Mouse (Mus musculus): ENCODE results near the gene Gm43191. TPM values are rescaled to one million over a fixed set of nuclear protein-coding genes. Genes with fewer than 3 reads are reported as not detected.
A peak's percentile ranks its signal among the peaks of the same experiment; 100 is the strongest.

Gene Gm43191
- not detected in 2 replicates for polyA plus RNA-seq (2016; fragmentation: Nextera tagmentation; extraction: Ambion mirVana)

DNA sequence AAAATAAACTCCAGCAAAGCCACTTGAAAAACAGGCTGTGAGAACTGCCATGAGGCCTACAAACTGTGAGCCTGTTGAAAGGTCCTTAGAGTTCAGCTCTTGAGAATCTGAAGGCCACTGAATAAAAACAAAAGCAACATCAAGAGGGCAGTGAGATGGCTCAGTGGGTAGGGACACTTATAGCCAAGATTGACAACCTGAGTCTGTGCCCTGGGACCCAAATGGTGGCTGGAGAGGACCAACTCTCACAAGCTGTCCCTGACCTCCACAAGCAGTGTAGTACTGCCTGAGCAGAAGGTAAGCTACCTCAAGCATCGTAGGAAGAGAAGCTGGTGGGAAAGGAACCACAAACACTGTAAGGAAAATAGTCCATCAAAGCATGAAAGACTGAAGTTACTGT, at the start of gene Gm43191:
TSS of gene Gm43191 (minus strand) at position 101 of the 400 bp plus-strand sequence.
- H3K4me1 ChIP-seq, result no peaks in the 10 kb centered on the region
- no peak within 1 kb of the TSS for H3K4me2 ChIP-seq (replicated peaks)
- H3K4me3 ChIP-seq, result no peak within 1 kb of the TSS
- no peaks in the 10 kb centered on the region for H3K9me3 ChIP-seq
- no peak within 1 kb of the TSS for H3K27ac ChIP-seq
- no peak for ATAC-seq (ENCODE audit: low FRiP score, low read depth)
- no peak within 1 kb of the TSS for H3K9ac ChIP-seq
- no peaks in the 10 kb centered on the region; the same call in 1 of the 2 replicates for H3K36me3 ChIP-seq
- no peaks in the 10 kb centered on the region for H3K27me3 ChIP-seq (replicated peaks)
- WGBS, result 96% methylated on average over 1 of the region's 1 CpGs

DNA sequence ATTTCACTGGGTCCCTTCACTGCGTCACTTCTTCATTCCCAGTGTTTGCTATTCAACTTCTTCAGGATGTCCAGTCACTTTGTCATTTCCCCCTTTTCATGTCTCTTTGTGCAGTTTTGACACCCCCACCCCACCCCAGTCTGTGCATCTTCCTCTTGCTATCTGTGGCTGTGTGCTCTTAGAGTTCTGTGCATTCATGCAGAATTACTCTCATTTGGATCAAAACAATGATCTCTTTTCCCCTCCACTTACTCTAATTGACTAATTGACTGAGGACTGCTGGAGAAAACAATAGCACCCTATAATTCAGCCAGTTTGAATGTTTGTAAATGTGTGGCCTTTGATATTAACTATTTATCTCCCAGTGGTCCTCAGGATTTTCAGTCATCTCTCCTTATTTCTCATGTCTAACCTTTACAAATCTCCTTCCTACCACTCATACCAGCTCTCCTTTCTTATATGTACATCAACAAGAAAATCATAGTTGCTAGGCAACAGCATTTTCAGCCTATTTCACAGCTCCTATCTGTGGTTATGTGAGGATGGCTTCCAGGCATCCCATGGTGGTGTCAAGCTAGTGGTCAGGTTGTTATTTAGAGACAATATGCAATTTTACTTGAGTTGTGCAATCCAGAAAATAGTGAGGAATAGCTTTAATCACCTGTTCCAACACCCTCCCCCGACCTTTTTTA, 48.6 kb upstream of the Gm43191 start:
- H3K4me1 ChIP-seq, result no peaks in the 10 kb centered on the region; the same call in 1 of the 2 replicates
- H3K9me3 ChIP-seq, result no peaks in the 10 kb centered on the region
- no peak overlapping the region for H3K27ac ChIP-seq
- WGBS, result 56% methylated on average over 2 of the region's 2 CpGs
- H3K27me3 ChIP-seq (replicated peaks), result no peaks in the 10 kb centered on the region
- H3K4me3 ChIP-seq, result no peak overlapping the region
- no peak overlapping the region for H3K4me2 ChIP-seq (replicated peaks)
- no peak overlapping the region for H3K9ac ChIP-seq
- no peak for ATAC-seq (ENCODE audit: low FRiP score, low read depth)
- no peaks in the 10 kb centered on the region for H3K36me3 ChIP-seq

- no peak overlapping the region for H3K4me2 ChIP-seq (replicated peaks)
- no peaks in the 10 kb centered on the region for H3K36me3 ChIP-seq
- no peak overlapping the region for H3K4me3 ChIP-seq
- WGBS, result 74% methylated on average over 9 of the region's 9 CpGs
- no peaks in the 10 kb centered on the region for H3K27me3 ChIP-seq (replicated peaks)
- ATAC-seq (ENCODE audit: low FRiP score, low read depth), result no peak
- no peak overlapping the region for H3K9ac ChIP-seq
- no peaks in the 10 kb centered on the region; the same call in 1 of the 2 replicates for H3K4me1 ChIP-seq
- H3K9me3 ChIP-seq, result no peaks in the 10 kb centered on the region
- H3K27ac ChIP-seq, result no peak overlapping the region
Observed at GRCm38 (mm10) chr3:116726807-116727206, 45.7 kb upstream of the Gm43191 start.

DNA sequence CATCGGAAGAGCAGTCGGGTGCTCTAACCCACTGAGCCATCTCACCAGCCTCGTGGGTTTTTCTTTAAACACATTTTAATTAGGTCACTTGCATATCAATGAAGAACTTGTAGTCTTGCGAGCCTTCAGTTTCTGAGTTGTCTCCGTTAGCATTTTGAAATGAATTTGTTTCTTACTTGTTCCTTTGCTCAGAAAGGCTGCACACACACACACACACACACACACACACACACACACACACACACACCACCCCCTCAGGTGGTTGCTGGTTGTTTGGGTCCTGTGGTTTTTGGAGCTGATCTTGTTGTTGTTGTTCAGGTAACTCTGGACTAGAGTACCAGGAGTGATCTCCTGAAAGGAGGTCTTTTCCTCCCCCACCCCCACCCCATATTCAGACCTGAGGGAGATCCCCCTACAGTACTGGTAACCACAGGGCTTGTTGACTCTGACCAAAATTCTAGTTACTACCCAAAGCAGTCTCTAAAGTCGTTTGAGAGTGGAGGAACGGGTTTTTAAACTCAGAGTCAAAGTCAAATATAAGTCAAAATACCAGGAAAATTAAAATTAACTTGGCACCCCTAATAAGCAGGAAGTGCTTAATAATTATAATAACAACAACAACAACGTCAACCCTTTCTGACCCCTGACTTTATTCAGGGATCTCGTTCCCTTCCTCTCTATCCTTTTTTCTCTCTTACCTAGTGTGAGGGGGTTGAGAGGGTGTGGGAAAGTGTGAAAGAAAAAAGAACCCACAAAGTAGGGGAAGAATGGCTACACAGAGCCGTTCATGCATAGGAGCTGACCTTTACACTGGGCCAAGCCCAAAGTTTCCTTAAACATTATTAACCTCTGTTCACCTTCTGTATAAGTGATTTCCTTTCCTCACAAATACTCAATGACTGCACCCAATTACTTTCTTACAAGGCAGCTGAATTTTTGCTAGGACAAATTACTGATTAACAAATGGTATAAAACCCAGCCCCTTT, 42.7 kb upstream of the Gm43191 start:
- Histone ChIP-seq H3K27me3 (replicated peaks) (no peaks in the 10 kb centered on the region), H3K4me1 (no peaks in the 10 kb centered on the region), H3K4me3 (no peak overlapping the region), H3K36me3 (no peaks in the 10 kb centered on the region), H3K9ac (no peak overlapping the region), H3K9me3 (no peaks in the 10 kb centered on the region), H3K27ac (no peak overlapping the region), H3K4me2 (replicated peaks) (no peak overlapping the region)
- WGBS, result 67% methylated on average over 10 of the region's 10 CpGs
- no peak for ATAC-seq (ENCODE audit: low FRiP score, low read depth)

GRCm38 (mm10) chr3:116722980-116723379, 41.9 kb upstream of the Gm43191 start:
- WGBS, result 81% methylated on average over 4 of the region's 4 CpGs
- H3K9me3 ChIP-seq, result no peaks in the 10 kb centered on the region
- no peak for ATAC-seq (ENCODE audit: low FRiP score, low read depth)
- no peaks in the 10 kb centered on the region for H3K27me3 ChIP-seq (replicated peaks)
- H3K4me3 ChIP-seq, result no peak overlapping the region
- H3K4me2 ChIP-seq (replicated peaks), result no peak overlapping the region
- no peak overlapping the region for H3K27ac ChIP-seq
- H3K4me1 ChIP-seq, result no peaks in the 10 kb centered on the region
- no peak overlapping the region for H3K9ac ChIP-seq
- no peaks in the 10 kb centered on the region for H3K36me3 ChIP-seq

GRCm38 (mm10) chr3:116718951-116719350, 37.9 kb upstream of the Gm43191 start:
- Histone ChIP-seq H3K9me3 (no peaks in the 10 kb centered on the region), H3K36me3 (no peaks in the 10 kb centered on the region), H3K27ac (no peak overlapping the region), H3K9ac (no peak overlapping the region), H3K4me1 (no peaks in the 10 kb centered on the region), H3K27me3 (replicated peaks) (no peaks in the 10 kb centered on the region), H3K4me2 (replicated peaks) (no peak overlapping the region), H3K4me3 (no peak overlapping the region)
- WGBS, result 64% methylated on average over 3 of the region's 3 CpGs
- ATAC-seq (ENCODE audit: low FRiP score, low read depth), result no peak

GRCm38 (mm10) chr3:116713031-116713430, 32.0 kb upstream of the Gm43191 start:
- H3K27ac ChIP-seq, result no peak overlapping the region
- no peak overlapping the region for H3K9ac ChIP-seq
- ATAC-seq (ENCODE audit: low FRiP score, low read depth), result no peak
- peaks cover 9% of the 10 kb centered on the region for H3K4me1 ChIP-seq
- H3K9me3 ChIP-seq, result no peaks in the 10 kb centered on the region
- WGBS, result 35% methylated on average over 5 of the region's 5 CpGs
- peak overlapping the region; percentile 78; the same call in 1 of the 2 replicates for H3K4me2 ChIP-seq (replicated peaks)
- H3K27me3 ChIP-seq (replicated peaks), result peaks cover 4% of the 10 kb centered on the region
- no peaks in the 10 kb centered on the region for H3K36me3 ChIP-seq
- H3K4me3 ChIP-seq, result no peak overlapping the region

DNA sequence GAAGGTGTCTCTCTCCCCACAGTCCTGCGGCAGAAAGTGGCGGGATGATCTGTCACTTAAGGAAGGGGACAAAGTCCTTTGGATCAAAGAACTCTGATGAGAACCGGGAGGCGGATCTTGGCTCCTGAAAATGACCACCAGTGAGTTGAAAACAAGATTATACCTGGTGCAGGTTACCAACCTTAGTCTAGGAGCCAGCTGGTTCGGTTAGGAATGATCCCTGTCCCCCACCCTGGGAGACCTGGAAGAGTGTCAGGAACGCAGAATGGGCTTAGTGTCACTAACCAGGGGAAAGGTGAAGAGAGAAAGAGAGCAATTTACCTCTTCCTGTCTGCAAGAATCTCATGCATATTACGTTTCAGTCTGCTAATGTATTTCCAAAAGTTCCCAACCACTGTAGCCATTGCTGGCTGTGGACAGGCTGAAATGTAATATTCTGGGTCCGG, 31.4 kb upstream of the Gm43191 start, which contains the start of gene Slc35a3:
TSS of gene Slc35a3 (minus strand) at position 396 of the 446 bp plus-strand sequence.
- H3K4me1 ChIP-seq, result peaks cover 9% of the 10 kb centered on the region
- no peaks in the 10 kb centered on the region for H3K36me3 ChIP-seq
- H3K27me3 ChIP-seq (replicated peaks), result peaks cover 4% of the 10 kb centered on the region
- peak within 1 kb of the TSS; percentile 83 for H3K4me3 ChIP-seq
- no peaks in the 10 kb centered on the region for H3K9me3 ChIP-seq
- peak within 1 kb of the TSS; percentile 86 for H3K9ac ChIP-seq
- H3K27ac ChIP-seq, result peak within 1 kb of the TSS; percentile 46; the same call in 1 of the 2 replicates
- ATAC-seq (ENCODE audit: low FRiP score, low read depth), result peak; percentile 35; the same call in 1 of the 2 replicates
- peak within 1 kb of the TSS; percentile 78 for H3K4me2 ChIP-seq (replicated peaks)
- WGBS, result 5% methylated on average over 8 of the region's 8 CpGs

DNA sequence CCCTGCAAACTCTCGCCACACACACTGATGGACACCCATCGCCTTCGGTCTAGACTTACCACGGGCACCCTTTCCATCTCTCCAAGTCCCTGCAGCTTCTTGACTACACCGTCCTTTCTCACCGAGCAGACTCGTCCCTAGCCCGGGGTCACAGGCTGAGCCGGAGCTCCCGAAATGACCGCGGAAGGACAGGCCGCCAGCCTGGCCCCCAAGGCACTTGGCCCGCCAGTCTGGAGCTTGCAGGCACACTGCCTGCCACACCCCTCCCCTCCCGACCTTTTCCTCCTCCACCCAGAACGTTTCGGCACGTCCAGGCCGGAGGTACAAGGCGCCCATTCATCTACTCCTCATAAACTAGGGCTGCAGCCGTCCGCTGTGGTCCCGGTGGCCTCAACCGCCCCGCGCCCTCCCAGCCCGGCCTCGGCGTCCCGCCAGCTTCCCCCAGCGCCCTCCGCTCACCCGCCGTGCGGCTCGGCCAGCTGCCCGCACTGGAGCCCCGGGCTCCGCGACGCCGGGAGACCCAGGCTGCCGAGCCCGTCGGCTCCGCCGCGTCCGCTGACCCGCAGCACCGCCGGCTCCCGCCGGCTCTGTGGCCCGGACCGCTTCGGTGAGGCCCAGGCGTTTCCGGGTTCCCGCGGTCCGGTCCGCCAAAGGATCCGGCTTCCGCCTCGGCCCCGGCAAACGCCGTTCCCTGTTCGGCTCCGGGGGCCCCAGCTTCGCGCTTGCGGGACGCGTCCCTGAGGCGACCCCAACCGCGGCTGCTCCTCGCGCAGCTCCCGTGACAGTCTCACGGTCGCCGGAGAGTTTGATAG, 30.8 kb upstream of the Gm43191 start:
- ATAC-seq (ENCODE audit: low FRiP score, low read depth), result peak; percentile 87
- Histone ChIP-seq H3K4me1 (peaks cover 9% of the 10 kb centered on the region), H3K27ac (peak overlapping the region; percentile 46; the same call in 1 of the 2 replicates)

DNA sequence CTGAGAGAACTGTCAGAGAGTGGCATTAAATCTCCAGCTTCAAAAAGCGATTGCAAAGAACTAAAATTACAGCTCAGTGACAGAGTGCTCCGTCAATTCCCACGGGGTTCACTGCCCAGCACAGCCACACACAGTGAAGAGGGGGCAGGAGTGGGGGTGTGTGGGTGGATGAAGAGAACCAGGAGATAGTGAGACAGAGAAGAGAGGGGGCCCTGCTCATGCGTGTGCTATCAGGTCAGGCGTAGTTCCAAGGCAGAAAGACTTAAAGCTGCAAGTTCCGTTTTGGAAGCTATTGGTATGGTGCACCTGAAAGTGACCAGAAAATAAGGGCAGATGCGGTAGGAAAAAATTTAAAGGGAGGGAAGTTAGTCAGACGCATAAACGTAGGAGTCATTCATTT, 29.9 kb upstream of the Gm43191 start:
- WGBS, result 47% methylated on average over 9 of the region's 9 CpGs
- peak overlapping the region; percentile 83; the same call in 1 of the 2 replicates for H3K4me3 ChIP-seq
- no peak overlapping the region for H3K27ac ChIP-seq
- no peak overlapping the region for H3K9ac ChIP-seq
- peak overlapping the region; percentile 78 for H3K4me2 ChIP-seq (replicated peaks)
- peaks cover 9% of the 10 kb centered on the region for H3K4me1 ChIP-seq
- ATAC-seq (ENCODE audit: low FRiP score, low read depth), result no peak; the same call in 1 of the 2 replicates
- peaks cover 4% of the 10 kb centered on the region for H3K27me3 ChIP-seq (replicated peaks)
- H3K9me3 ChIP-seq, result no peaks in the 10 kb centered on the region
- no peaks in the 10 kb centered on the region for H3K36me3 ChIP-seq

More for the DNA sequence above, 30.8 kb upstream of the Gm43191 start:
- H3K9me3 ChIP-seq, result no peaks in the 10 kb centered on the region
- no peaks in the 10 kb centered on the region for H3K36me3 ChIP-seq
- H3K4me2 ChIP-seq (replicated peaks), result peak overlapping the region; percentile 78
- H3K27me3 ChIP-seq (replicated peaks), result peaks cover 4% of the 10 kb centered on the region
- peak overlapping the region; percentile 83 for H3K4me3 ChIP-seq
- WGBS, result under 1% methylated on average over 85 of the region's 85 CpGs
- H3K9ac ChIP-seq, result peak overlapping the region; percentile 86

GRCm38 (mm10) chr3:116705637-116706204, 24.7 kb upstream of the Gm43191 start:
- Histone ChIP-seq H3K9me3 (no peaks in the 10 kb centered on the region), H3K4me1 (peaks cover under 1% of the 10 kb centered on the region), H3K4me3 (no peak overlapping the region), H3K36me3 (no peaks in the 10 kb centered on the region), H3K4me2 (replicated peaks) (no peak overlapping the region), H3K9ac (no peak overlapping the region), H3K27me3 (replicated peaks) (no peaks in the 10 kb centered on the region), H3K27ac (no peak overlapping the region)
- WGBS, result 85% methylated on average over 1 of the region's 1 CpGs
- ATAC-seq (ENCODE audit: low FRiP score, low read depth), result no peak
